Mouse (Mus musculus): ENCODE measurements around the gene Cdc14b. TPM values are rescaled to one million over a fixed set of nuclear protein-coding genes. Genes with fewer than 3 reads are reported as not detected.

Cdc14b gene
- total RNA-seq (2022) = 10 to 100 TPM; 10.9 to 15.5 (median 13.2) TPM

GRCm38 (mm10) chr13:64274879-64275753 lies at the start of gene Cdc14b:
TSS of gene Cdc14b (minus strand) at chr13:64275290.
- DNase-seq (ENCODE audit: low spot score in 2 of 2) = peak; percentile 57 to 62

- no peak for DNase-seq (ENCODE audit: low spot score in 2 of 2)
Measured at GRCm38 (mm10) chr13:64322561-64323281, 47.6 kb upstream of the Cdc14b start.

GRCm38 (mm10) chr13:64320334-64320733 lies 45.2 kb upstream of the Cdc14b start:
- no peak for DNase-seq (ENCODE audit: low spot score in 2 of 2)

GRCm38 (mm10) chr13:64319782-64320181 lies 44.7 kb upstream of the Cdc14b start:
- no peak for DNase-seq (ENCODE audit: low spot score in 2 of 2)

GRCm38 (mm10) chr13:64318355-64318754 lies 43.3 kb upstream of the Cdc14b start:
- DNase-seq (ENCODE audit: low spot score in 2 of 2) = peak in 1 of 2 experiments; percentile 29

GRCm38 (mm10) chr13:64315483-64316050 lies 40.5 kb upstream of the Cdc14b start:
- no peak for DNase-seq (ENCODE audit: low spot score in 2 of 2)

GRCm38 (mm10) chr13:64314041-64314440 lies 39.0 kb upstream of the Cdc14b start:
- no peak for DNase-seq (ENCODE audit: low spot score in 2 of 2)

GRCm38 (mm10) chr13:64312916-64313289 lies 37.8 kb upstream of the Cdc14b start:
- DNase-seq (ENCODE audit: low spot score in 2 of 2) = no peak

GRCm38 (mm10) chr13:64312024-64312915 lies 37.2 kb upstream of the Cdc14b start, which contains the start of gene Aaed1:
TSS of gene Aaed1 (minus strand) at chr13:64312710.
- peak; percentile 81 to 86 for DNase-seq (ENCODE audit: low spot score in 2 of 2)

- DNase-seq (ENCODE audit: low spot score in 2 of 2) = no peak
Measured at GRCm38 (mm10) chr13:64311266-64311665, 36.2 kb upstream of the Cdc14b start.

GRCm38 (mm10) chr13:64310585-64310984 lies 35.5 kb upstream of the Cdc14b start:
- no peak for DNase-seq (ENCODE audit: low spot score in 2 of 2)

GRCm38 (mm10) chr13:64309842-64310241 lies 34.8 kb upstream of the Cdc14b start:
- no peak for DNase-seq (ENCODE audit: low spot score in 2 of 2)

GRCm38 (mm10) chr13:64309036-64309435 lies 33.9 kb upstream of the Cdc14b start:
- no peak for DNase-seq (ENCODE audit: low spot score in 2 of 2)

- DNase-seq (ENCODE audit: low spot score in 2 of 2) = peak in 1 of 2 experiments; percentile 46
Measured at GRCm38 (mm10) chr13:64307508-64307907, 32.4 kb upstream of the Cdc14b start.

GRCm38 (mm10) chr13:64306078-64306477 lies 31.0 kb upstream of the Cdc14b start:
- DNase-seq (ENCODE audit: low spot score in 2 of 2) = peak in 1 of 2 experiments; percentile 19

- DNase-seq (ENCODE audit: low spot score in 2 of 2) = no peak
Measured at GRCm38 (mm10) chr13:64299069-64299468, 24.0 kb upstream of the Cdc14b start.

GRCm38 (mm10) chr13:64286791-64287190 lies 11.7 kb upstream of the Cdc14b start:
- DNase-seq (ENCODE audit: low spot score in 2 of 2) = no peak

- DNase-seq (ENCODE audit: low spot score in 2 of 2) = no peak
Measured at GRCm38 (mm10) chr13:64286321-64286720, 11.2 kb upstream of the Cdc14b start.

GRCm38 (mm10) chr13:64284676-64285075 lies 9.6 kb upstream of the Cdc14b start:
- no peak for DNase-seq (ENCODE audit: low spot score in 2 of 2)

- no peak for DNase-seq (ENCODE audit: low spot score in 2 of 2)
Measured at GRCm38 (mm10) chr13:64280940-64281339, 5.8 kb upstream of the Cdc14b start.

- no peak for DNase-seq (ENCODE audit: low spot score in 2 of 2)
Measured at GRCm38 (mm10) chr13:64275754-64276127, 651 bp upstream of the Cdc14b start.
